Mouse (Mus musculus) liver, embryonic 16.5 days (tissue): ENCODE measurements around the gene Rnf185. TPM values are rescaled to one million over a fixed set of nuclear protein-coding genes. Genes with fewer than 3 reads are reported as not detected.
A peak's percentile ranks its signal among the peaks of the same experiment; 100 is the strongest.

Experiments used
- ATAC-seq: fragments of 200-750 bp; cut with Nextera tagmentation; 2 replicates; pipeline ENCODE4 v1.8.0; 2017; ENCODE audit warnings: low read depth, mild to moderate bottlenecking, moderate number of reproducible peaks, moderate library complexity
- H3K27ac ChIP-seq: fragments of 300-500 bp; sonication (generic); 2 replicates; pipeline ENCODE4 v1.5.1; 2014; ENCODE audit warnings: mild to moderate bottlenecking, low read length
- H3K27me3 ChIP-seq: fragments of 300-500 bp; sonication (generic); 2 replicates; pipeline ENCODE4 v1.6.1; 2014; ENCODE audit warnings: low read depth, low read length, mixed read lengths; ENCODE audit not compliant: control insufficient read depth, insufficient read depth
- H3K36me3 ChIP-seq: fragments of 300-500 bp; sonication (generic); 2 replicates; pipeline ENCODE4 v1.6.1; 2014; ENCODE audit warnings: mild to moderate bottlenecking; ENCODE audit not compliant: control insufficient read depth, insufficient read depth
- H3K4me1 ChIP-seq: fragments of 300-500 bp; sonication (generic); 2 replicates; pipeline ENCODE4 v1.6.1; 2014; ENCODE audit warnings: low read depth, low read length, mixed read lengths; ENCODE audit not compliant: control insufficient read depth
- H3K4me2 ChIP-seq: fragments of 300-500 bp; sonication (generic); 2 replicates; pipeline ENCODE4 v1.6.1; 2014; ENCODE audit warnings: low read depth, low read length, mixed read lengths
- H3K4me3 ChIP-seq: fragments of 300-500 bp; sonication (generic); 2 replicates; pipeline ENCODE4 v1.5.1; 2014; ENCODE audit warnings: low read depth, mild to moderate bottlenecking, low read length
- H3K9ac ChIP-seq: fragments of 300-500 bp; sonication (generic); 2 replicates; pipeline ENCODE4 v1.6.1; 2014; ENCODE audit warnings: low read depth, low read length
- H3K9me3 ChIP-seq: fragments of 300-500 bp; sonication (generic); replicated peaks from 2 replicates; pipeline ENCODE4 v1.6.1; 2016; ENCODE audit warnings: low read length; ENCODE audit not compliant: control insufficient read depth
- WGBS: fragments of 180-500 bp; shearing (Covaris S2); extraction: QIAGEN DNeasy Blood & Tissue Kit; methylation state at CpG from one replicate; pipeline ENCODE4 v1.1.7; 2014; ENCODE audit not compliant: insufficient replicate concordance; 5-methylcytosine and 5-hydroxymethylcytosine counted together
- polyA plus RNA-seq: library from polyadenylated mRNA; unstranded; fragments of >200 nt; fragmentation: Nextera tagmentation; extraction: Ambion mirVana; gene quantifications from 2 replicates; pipeline ENCODE4 v1.2.1, GENCODE M21; 2015

Gene Rnf185
- 8.4 and 9.0 TPM in 2 replicates for polyA plus RNA-seq

- peaks cover 13% of the 10 kb centered on the region for H3K4me1 ChIP-seq
- no peaks in the 10 kb centered on the region for H3K9me3 ChIP-seq
- H3K4me2 ChIP-seq: peak within 1 kb of the TSS; percentile 99
- peak; percentile 99 for ATAC-seq
- peak within 1 kb of the TSS; percentile 89 for H3K9ac ChIP-seq
- H3K27ac ChIP-seq: peak within 1 kb of the TSS; percentile 87
- no peaks in the 10 kb centered on the region; the same call in 1 of the 2 replicates for H3K36me3 ChIP-seq
- 0% methylated on average over 45 of the region's 45 CpGs for WGBS
- H3K27me3 ChIP-seq: no peaks in the 10 kb centered on the region
- peak within 1 kb of the TSS; percentile 89 for H3K4me3 ChIP-seq
Measured at GRCm38 (mm10) chr11:3452167-3452639, at the start of gene Rnf185. Gene Rnf185 (minus strand): TSS chr11:3452363.

GRCm38 (mm10) chr11:3497296-3497695, 45.1 kb upstream of the Rnf185 start:
- 63% methylated on average over 1 of the region's 1 CpGs for WGBS
- no peak overlapping the region for H3K9ac ChIP-seq
- H3K36me3 ChIP-seq: no peaks in the 10 kb centered on the region
- H3K9me3 ChIP-seq: no peaks in the 10 kb centered on the region
- no peak overlapping the region for H3K4me2 ChIP-seq
- no peak overlapping the region for H3K4me3 ChIP-seq
- no peaks in the 10 kb centered on the region for H3K4me1 ChIP-seq
- H3K27me3 ChIP-seq: no peaks in the 10 kb centered on the region
- ATAC-seq: no peak
- H3K27ac ChIP-seq: no peak overlapping the region

- ATAC-seq: no peak
Measured at GRCm38 (mm10) chr11:3496756-3497155, 44.6 kb upstream of the Rnf185 start.

GRCm38 (mm10) chr11:3495496-3495895, 43.3 kb upstream of the Rnf185 start:
- no peak for ATAC-seq
- no peaks in the 10 kb centered on the region for H3K27me3 ChIP-seq
- 40% methylated on average over 14 of the region's 14 CpGs for WGBS
- no peaks in the 10 kb centered on the region for H3K36me3 ChIP-seq
- no peak overlapping the region for H3K27ac ChIP-seq
- no peak overlapping the region for H3K9ac ChIP-seq
- H3K4me3 ChIP-seq: no peak overlapping the region
- no peak overlapping the region; the same call in 1 of the 2 replicates for H3K4me2 ChIP-seq
- no peaks in the 10 kb centered on the region for H3K4me1 ChIP-seq
- no peaks in the 10 kb centered on the region for H3K9me3 ChIP-seq

More at GRCm38 (mm10) chr11:3496756-3497155, 44.6 kb upstream of the Rnf185 start:
- H3K27ac ChIP-seq: no peak overlapping the region
- no peaks in the 10 kb centered on the region for H3K4me1 ChIP-seq
- WGBS: 58% methylated on average over 5 of the region's 5 CpGs
- H3K27me3 ChIP-seq: no peaks in the 10 kb centered on the region
- H3K36me3 ChIP-seq: no peaks in the 10 kb centered on the region
- no peak overlapping the region for H3K9ac ChIP-seq
- no peak overlapping the region for H3K4me2 ChIP-seq
- H3K4me3 ChIP-seq: no peak overlapping the region
- no peaks in the 10 kb centered on the region for H3K9me3 ChIP-seq

GRCm38 (mm10) chr11:3494857-3495256, 42.7 kb upstream of the Rnf185 start:
- Histone ChIP-seq H3K4me3 (no peak overlapping the region), H3K9me3 (no peaks in the 10 kb centered on the region), H3K27ac (no peak overlapping the region), H3K4me2 (no peak overlapping the region), H3K4me1 (no peaks in the 10 kb centered on the region), H3K36me3 (no peaks in the 10 kb centered on the region), H3K27me3 (no peaks in the 10 kb centered on the region), H3K9ac (no peak overlapping the region)
- ATAC-seq: no peak
- whole genome bisulfite sequencing: 76% methylated on average over 17 of the region's 17 CpGs

- ATAC-seq: no peak
- Histone ChIP-seq H3K9ac (no peak overlapping the region), H3K36me3 (no peaks in the 10 kb centered on the region), H3K4me3 (no peak overlapping the region), H3K27me3 (no peaks in the 10 kb centered on the region), H3K9me3 (no peaks in the 10 kb centered on the region), H3K4me2 (no peak overlapping the region), H3K27ac (no peak overlapping the region), H3K4me1 (no peaks in the 10 kb centered on the region)
- WGBS: 61% methylated on average over 4 of the region's 4 CpGs
Measured at GRCm38 (mm10) chr11:3492748-3493147, 40.6 kb upstream of the Rnf185 start.

GRCm38 (mm10) chr11:3489036-3489435, 36.9 kb upstream of the Rnf185 start:
- H3K27ac ChIP-seq: no peak overlapping the region
- ATAC-seq: no peak
- H3K9ac ChIP-seq: no peak overlapping the region
- H3K9me3 ChIP-seq: no peaks in the 10 kb centered on the region
- no peaks in the 10 kb centered on the region for H3K27me3 ChIP-seq
- H3K4me3 ChIP-seq: no peak overlapping the region
- no peaks in the 10 kb centered on the region for H3K36me3 ChIP-seq
- H3K4me1 ChIP-seq: no peaks in the 10 kb centered on the region
- 27% methylated on average over 5 of the region's 5 CpGs for WGBS
- no peak overlapping the region for H3K4me2 ChIP-seq

- Histone ChIP-seq H3K4me3 (no peak within 1 kb of the TSS), H3K9me3 (no peaks in the 10 kb centered on the region), H3K4me1 (no peaks in the 10 kb centered on the region), H3K9ac (no peak within 1 kb of the TSS), H3K4me2 (no peak within 1 kb of the TSS), H3K27ac (no peak within 1 kb of the TSS), H3K36me3 (no peaks in the 10 kb centered on the region), H3K27me3 (no peaks in the 10 kb centered on the region)
- WGBS: 36% methylated on average over 11 of the region's 11 CpGs
- ATAC-seq: no peak
Measured at GRCm38 (mm10) chr11:3487952-3488570, 35.9 kb upstream of the Rnf185 start, which contains the start of gene Pla2g3. Gene Pla2g3 (plus strand): TSS chr11:3488284.

GRCm38 (mm10) chr11:3486349-3486748, 34.2 kb upstream of the Rnf185 start:
- ATAC-seq: no peak; the same call in 1 of the 2 replicates
- WGBS: 42% methylated on average over 7 of the region's 7 CpGs

More at GRCm38 (mm10) chr11:3486349-3486748, 34.2 kb upstream of the Rnf185 start:
- Histone ChIP-seq H3K9me3 (no peaks in the 10 kb centered on the region), H3K27ac (peak overlapping the region; percentile 33; the same call in 1 of the 2 replicates), H3K27me3 (no peaks in the 10 kb centered on the region), H3K4me3 (no peak overlapping the region), H3K4me1 (no peaks in the 10 kb centered on the region), H3K9ac (no peak overlapping the region), H3K36me3 (no peaks in the 10 kb centered on the region), H3K4me2 (no peak overlapping the region)
